Mouse (Mus musculus) left cerebral cortex, postnatal 36 days (tissue): ENCODE measurements around the gene Klhl9. TPM values are rescaled to one million over a fixed set of nuclear protein-coding genes. Genes with fewer than 3 reads are reported as not detected.

ENCODE experiments used
- DNase-seq, 2 experiments: peaks; one replicate each; pipeline ENCODE4 v3.0.0; 2021 to 2022; ENCODE audit warnings: low spot score in 2 of 2, mixed read lengths in 1 of 2
- intact Hi-C: fragments of 180-260 bp; cut with DNase I; formaldehyde crosslinking; loops from one replicate; pipeline ENCODE4 v1.15.1; 2025
- total RNA-seq, 2 experiments: library from RNA; stranded (reverse); gene quantifications; 2 replicates each; pipeline ENCODE4 v1.2.3; 2021

Klhl9 gene
- total RNA-seq, 2 experiments from 2014 or later, result 92.7 to 101 TPM

DNA sequence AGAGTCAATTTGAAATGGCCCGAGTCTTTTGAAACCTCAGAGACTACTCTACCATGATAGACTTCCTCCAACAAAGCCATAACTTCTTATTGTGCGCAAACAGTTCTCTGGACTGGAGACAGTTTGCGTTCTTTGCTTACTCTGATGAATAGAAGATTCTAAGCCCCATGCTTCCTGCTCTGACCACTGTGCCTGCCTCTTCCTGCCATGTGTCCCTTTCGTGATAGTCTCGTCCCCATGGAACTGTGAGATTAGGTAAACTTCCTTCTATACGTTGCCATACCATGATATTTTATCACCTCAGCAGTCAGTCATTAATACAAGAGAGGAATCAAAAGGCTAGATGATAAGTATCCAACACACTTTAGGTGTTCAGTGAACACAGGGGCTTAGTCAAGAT lies 4.5 kb upstream of the Klhl9 start:
- DNase-seq, result no peak
- intact Hi-C loops, result no loop called here

DNA sequence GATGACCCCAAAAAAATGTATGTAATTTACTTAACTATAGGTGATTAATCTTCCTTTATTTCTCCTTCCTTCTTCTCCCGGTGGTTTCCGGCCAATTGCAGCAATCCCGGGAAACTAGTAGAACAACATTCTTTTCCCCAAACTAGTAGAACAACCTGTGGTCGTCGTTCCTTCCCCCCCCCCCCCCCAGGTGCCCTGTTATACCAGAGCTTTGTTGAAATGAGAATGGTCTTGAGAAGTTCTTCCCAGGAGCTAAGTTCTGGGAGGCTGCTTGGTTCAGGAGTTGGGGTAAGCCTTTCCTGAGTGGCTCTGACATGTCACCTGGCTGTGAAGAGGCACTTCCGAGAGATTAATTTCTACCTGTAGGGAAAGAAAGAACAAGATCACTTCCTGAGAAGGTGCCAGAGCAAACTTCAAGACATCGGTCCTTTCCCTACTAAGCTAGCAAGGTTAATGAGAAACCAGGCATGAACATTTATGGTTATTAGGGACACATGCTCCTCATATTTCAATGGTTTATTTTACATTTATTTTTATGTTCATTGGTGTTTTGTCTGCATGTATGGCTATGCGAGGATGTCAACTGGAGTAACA lies 1.3 kb upstream of the Klhl9 start:
- intact Hi-C loops, result no loop called here

DNA sequence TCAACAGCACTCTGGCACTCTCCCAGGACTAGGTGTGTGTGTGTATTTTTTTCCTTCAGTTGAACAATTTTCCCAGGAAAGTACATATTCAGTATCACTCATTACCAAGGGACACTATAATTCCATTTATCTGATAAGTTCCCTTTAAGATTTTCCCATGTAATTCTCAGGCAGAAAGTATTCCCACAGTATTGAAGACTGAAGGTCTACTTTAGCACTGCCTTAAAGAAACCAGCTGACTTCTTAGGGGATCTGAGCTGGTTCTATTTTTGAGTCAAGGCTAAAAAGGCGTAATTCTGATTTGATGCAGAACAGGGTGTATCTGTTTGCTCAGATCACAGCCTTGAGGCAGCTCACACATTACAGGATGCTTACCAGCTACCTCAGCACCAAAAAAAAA lies 3.5 kb downstream of the Klhl9 start:
- intact Hi-C loops, result no loop called here
- no peak for DNase-seq

More for the DNA sequence above, 1.3 kb upstream of the Klhl9 start:
- no peak for DNase-seq

GRCm38 (mm10) chr4:88715059-88715458 lies 7.2 kb downstream of the Klhl9 start:
- intact Hi-C loops, result no loop called here
- no peak for DNase-seq

- no peak for DNase-seq
- intact Hi-C loops, result no loop called here
These were observed 8.0 kb downstream of the Klhl9 start for GRCm38 (mm10) chr4:88714281-88714680.

DNA sequence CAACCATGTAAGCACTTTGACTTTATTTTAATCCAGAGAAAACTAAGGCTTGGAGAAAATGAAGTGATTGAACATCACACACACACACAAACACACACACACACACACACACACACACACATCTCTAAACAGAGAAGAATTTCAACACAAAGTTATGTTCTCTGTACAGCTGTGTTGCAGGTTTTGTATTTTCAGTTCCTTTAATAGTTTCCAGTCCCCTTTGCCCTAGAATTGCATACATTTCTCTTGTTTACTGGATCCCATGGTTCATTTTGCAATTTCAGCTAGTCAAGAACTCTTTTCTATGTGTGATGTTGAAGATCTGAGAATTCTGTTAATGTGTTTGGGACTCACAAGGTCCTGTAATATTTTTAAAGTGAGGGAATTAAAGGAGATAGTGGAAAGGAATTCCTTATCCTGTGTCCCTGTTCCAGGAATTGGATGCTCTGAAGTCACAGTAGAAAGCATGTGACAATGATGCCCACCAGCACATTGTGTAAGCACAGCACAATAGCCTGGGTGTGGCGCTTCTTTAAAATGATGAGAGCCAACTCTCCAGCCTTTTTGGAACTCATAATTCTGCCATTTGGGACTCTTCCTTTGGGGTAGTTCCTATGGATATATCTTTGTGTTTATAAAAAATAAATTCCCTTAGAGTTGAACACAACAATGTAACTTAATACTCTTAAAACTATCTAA lies 15.0 kb downstream of the Klhl9 start:
- DNase-seq, result no peak
- intact Hi-C loops, result no loop called here

DNA sequence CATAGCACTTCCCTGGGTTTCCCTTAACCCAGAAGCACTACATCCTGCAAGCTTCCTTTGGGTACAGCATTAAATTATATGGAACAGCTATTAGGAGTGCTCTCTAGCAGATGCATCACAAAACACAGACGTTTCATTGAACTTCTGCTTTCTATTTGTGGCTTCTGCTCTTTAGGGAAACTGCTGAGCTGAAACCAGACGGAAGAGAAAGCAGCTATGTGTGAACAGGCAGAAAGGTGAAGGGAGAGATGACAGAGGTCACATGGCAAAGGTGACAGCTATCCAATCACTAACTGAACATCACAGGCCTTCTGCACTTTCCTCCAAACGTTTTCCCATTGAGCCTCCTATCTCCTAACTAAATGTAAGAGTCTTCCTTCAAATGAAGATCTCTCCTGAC lies 16.3 kb downstream of the Klhl9 start:
- intact Hi-C loops, result no loop called here

GRCm38 (mm10) chr4:88699301-88699700 lies 23.0 kb downstream of the Klhl9 start:
- DNase-seq, result no peak
- intact Hi-C loops, result loop anchor here (10.0 kb wide), 1 partner anchor 46 kb away; no protein-coding TSS in a partner anchor

More for the DNA sequence above, 16.3 kb downstream of the Klhl9 start:
- no peak for DNase-seq

GRCm38 (mm10) chr4:88698781-88699180 lies 23.5 kb downstream of the Klhl9 start:
- intact Hi-C loops, result loop anchor here (10.0 kb wide), 1 partner anchor 46 kb away; no protein-coding TSS in a partner anchor
- no peak for DNase-seq

DNA sequence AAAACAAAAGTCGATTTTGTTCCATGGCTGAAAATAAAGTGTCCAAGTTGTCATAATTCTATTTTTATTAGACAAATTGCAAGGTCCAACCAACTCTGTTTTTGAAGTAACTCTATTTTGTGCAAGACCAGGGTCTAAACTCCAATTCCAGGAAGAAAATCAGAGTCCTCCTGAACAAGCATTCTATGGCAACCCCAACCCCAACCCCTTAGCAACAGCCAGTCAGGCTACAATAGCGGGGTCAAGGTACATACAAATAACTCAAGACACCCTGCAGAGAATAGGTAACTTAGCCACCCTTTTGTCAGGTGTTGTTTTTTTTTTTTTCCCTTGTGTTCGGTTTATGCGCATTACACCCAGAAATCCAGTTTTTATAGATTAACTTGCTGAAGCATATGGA lies 24.5 kb downstream of the Klhl9 start:
- no peak for DNase-seq
- intact Hi-C loops, result loop anchor here (10.0 kb wide), 1 partner anchor 47 kb away; no protein-coding TSS in a partner anchor

- no peak for DNase-seq
- intact Hi-C loops, result loop anchor here (10.0 kb wide), 1 partner anchor 48 kb away; no protein-coding TSS in a partner anchor
These were observed 25.2 kb downstream of the Klhl9 start for GRCm38 (mm10) chr4:88697108-88697507.

- intact Hi-C loops, result loop anchor here (10.0 kb wide), 1 partner anchor 48 kb away; no protein-coding TSS in a partner anchor
- peak; percentile 57 to 60 for DNase-seq
These were observed 25.9 kb downstream of the Klhl9 start for GRCm38 (mm10) chr4:88696237-88696884.

GRCm38 (mm10) chr4:88693392-88693791 lies 28.9 kb downstream of the Klhl9 start:
- no peak for DNase-seq
- intact Hi-C loops, result loop anchor here (10.0 kb wide), 1 partner anchor 51 kb away; no protein-coding TSS in a partner anchor

- DNase-seq, result no peak
- intact Hi-C loops, result loop anchor here (10.0 kb wide), 1 partner anchor 52 kb away; no protein-coding TSS in a partner anchor
These were observed 29.7 kb downstream of the Klhl9 start for GRCm38 (mm10) chr4:88692537-88692936.

- DNase-seq, result no peak
- intact Hi-C loops, result loop anchor here (10.0 kb wide), 1 partner anchor 54 kb away; no protein-coding TSS in a partner anchor
These were observed 31.0 kb downstream of the Klhl9 start, which contains the start of gene Ifnab for GRCm38 (mm10) chr4:88691259-88691658. Gene Ifnab (minus strand): TSS chr4:88691359.

DNA sequence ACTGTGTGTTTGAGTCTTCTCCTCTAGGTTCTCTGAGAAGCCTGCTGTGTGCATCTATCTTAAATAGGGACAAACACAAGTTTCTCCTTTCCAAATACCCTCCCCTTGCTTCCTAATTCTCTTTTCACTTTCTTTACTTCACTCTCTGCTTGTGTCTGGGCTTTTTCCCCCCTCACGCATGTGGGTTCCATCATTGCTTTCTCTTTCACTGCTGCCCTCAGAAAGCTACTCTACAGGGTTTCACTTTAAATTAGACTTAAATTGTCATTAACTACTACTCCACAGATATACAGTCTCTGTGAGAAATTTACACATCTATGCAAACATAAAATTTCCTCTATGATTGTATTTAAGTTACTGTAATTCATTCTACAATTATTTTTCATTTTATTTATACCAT lies 38.5 kb downstream of the Klhl9 start, which contains the start of gene Ifna2:
Gene Ifna2 (minus strand): TSS at position 101 of the 400 bp plus-strand sequence.
- no peak for DNase-seq
- intact Hi-C loops, result no loop called here

DNA sequence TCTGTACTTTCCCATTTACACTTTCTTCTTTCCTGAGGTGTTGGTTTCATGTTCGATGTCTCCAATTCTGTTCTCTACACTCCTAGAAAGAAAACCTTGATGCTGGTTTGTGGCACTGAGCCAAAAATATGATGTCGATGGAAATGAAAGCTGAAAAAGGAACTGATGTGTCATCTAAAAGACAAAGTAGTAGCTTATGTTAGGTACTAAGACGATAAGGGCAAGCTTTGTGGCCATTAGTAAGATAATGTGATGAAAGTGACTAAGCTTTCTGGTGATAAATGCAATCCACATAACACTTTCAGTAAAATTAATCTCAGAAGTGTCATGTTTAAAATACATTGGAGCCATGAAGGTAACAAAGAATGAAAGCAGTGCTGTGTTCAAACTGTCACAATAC lies 40.9 kb downstream of the Klhl9 start:
- no peak for DNase-seq

DNA sequence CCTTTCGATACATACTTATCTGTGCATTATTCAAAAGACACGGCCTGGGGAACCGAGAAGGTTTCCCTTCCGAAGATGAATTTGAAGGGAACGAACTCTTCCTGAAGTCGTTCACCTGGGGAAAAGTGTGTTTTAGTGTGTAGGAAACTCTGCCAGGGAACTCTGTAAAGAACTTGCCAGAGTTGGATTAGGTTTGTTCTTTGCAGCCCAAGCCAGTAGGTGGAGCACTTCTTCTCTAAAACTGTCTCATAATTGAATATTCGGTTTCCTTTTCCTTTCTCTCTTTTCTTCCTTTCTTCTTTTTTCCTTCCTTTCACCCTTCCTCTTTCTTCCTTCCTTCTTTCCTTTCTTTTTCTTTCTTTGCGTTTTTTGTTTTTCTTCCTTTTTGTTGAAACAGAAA lies 41.9 kb downstream of the Klhl9 start:
- DNase-seq, result no peak
- intact Hi-C loops, result no loop called here

More for the DNA sequence above, 40.9 kb downstream of the Klhl9 start:
- intact Hi-C loops, result no loop called here

- no peak for DNase-seq
- intact Hi-C loops, result no loop called here
These were observed 45.4 kb downstream of the Klhl9 start, which contains the start of gene Ifna16 for GRCm38 (mm10) chr4:88676824-88677223. Gene Ifna16 (minus strand): TSS chr4:88676924.
